Mouse (Mus musculus): ENCODE data around the gene Acot11. TPM values are rescaled to one million over a fixed set of nuclear protein-coding genes. Genes with fewer than 3 reads are reported as not detected.
A peak's percentile ranks its signal among the peaks of the same experiment; 100 is the strongest.
"Not testable (repeated sequence)": the region's sequence is repeated elsewhere in the genome, so short reads cannot be mapped to it uniquely, and the experiment has no call there.

The Acot11 gene
- total RNA-seq, 2 experiments from 2014 or later = 19.4 to 21.1 TPM

GRCm38 (mm10) chr4:106783137-106783536 is 21.7 kb downstream of the Acot11 start:
- no peak for DNase-seq (ENCODE audit: low spot score in 2 of 2)

- peak in 1 of 2 experiments; percentile 53 for DNase-seq (ENCODE audit: low spot score in 2 of 2)
Measured at GRCm38 (mm10) chr4:106780045-106780444, 24.8 kb downstream of the Acot11 start.

- DNase-seq (ENCODE audit: low spot score in 2 of 2) = peak; percentile 81 to 86
Measured at GRCm38 (mm10) chr4:106778116-106778788, 26.5 kb downstream of the Acot11 start.

GRCm38 (mm10) chr4:106776998-106777397 is 27.8 kb downstream of the Acot11 start:
- peak; percentile 52 to 58 for DNase-seq (ENCODE audit: low spot score in 2 of 2)

- DNase-seq (ENCODE audit: low spot score in 2 of 2) = not testable (repeated sequence)
Measured at GRCm38 (mm10) chr4:106775767-106776166, 29.0 kb downstream of the Acot11 start.

GRCm38 (mm10) chr4:106772558-106772957 is 32.2 kb downstream of the Acot11 start:
- no peak for DNase-seq (ENCODE audit: low spot score in 2 of 2)

- DNase-seq (ENCODE audit: low spot score in 2 of 2) = no peak
Measured at GRCm38 (mm10) chr4:106769306-106769705, 35.5 kb downstream of the Acot11 start.

- no peak for DNase-seq (ENCODE audit: low spot score in 2 of 2)
Measured at GRCm38 (mm10) chr4:106764166-106764565, 40.6 kb downstream of the Acot11 start.

- DNase-seq (ENCODE audit: low spot score in 2 of 2) = no peak
Measured at GRCm38 (mm10) chr4:106751726-106752125, 53.1 kb downstream of the Acot11 start.

- peak; percentile 77 to 79 for DNase-seq (ENCODE audit: low spot score in 2 of 2)
Measured at GRCm38 (mm10) chr4:106749699-106750098, 55.1 kb downstream of the Acot11 start.

- DNase-seq (ENCODE audit: low spot score in 2 of 2) = no peak
Measured at GRCm38 (mm10) chr4:106747001-106747580, 57.7 kb downstream of the Acot11 start.

GRCm38 (mm10) chr4:106745862-106746261 is 58.9 kb downstream of the Acot11 start:
- no peak for DNase-seq (ENCODE audit: low spot score in 2 of 2)

- no peak for DNase-seq (ENCODE audit: low spot score in 2 of 2)
Measured at GRCm38 (mm10) chr4:106737904-106738303, 66.9 kb downstream of the Acot11 start.

- not testable (repeated sequence) for DNase-seq (ENCODE audit: low spot score in 2 of 2)
Measured at GRCm38 (mm10) chr4:106736884-106737283, 67.9 kb downstream of the Acot11 start.

- no peak for DNase-seq (ENCODE audit: low spot score in 2 of 2)
Measured at GRCm38 (mm10) chr4:106733636-106734035, 71.2 kb downstream of the Acot11 start, which contains the start of gene Fam151a. Gene Fam151a, plus strand, starts transcription at chr4:106733889.

GRCm38 (mm10) chr4:106730814-106731213 is 74.0 kb downstream of the Acot11 start, which contains the start of gene Mroh7:
Gene Mroh7, minus strand, starts transcription at chr4:106730925.
- DNase-seq (ENCODE audit: low spot score in 2 of 2) = no peak

GRCm38 (mm10) chr4:106720631-106721030 is 84.2 kb downstream of the Acot11 start:
- DNase-seq (ENCODE audit: low spot score in 2 of 2) = no peak

GRCm38 (mm10) chr4:106713622-106714021 is 91.2 kb downstream of the Acot11 start:
- DNase-seq (ENCODE audit: low spot score in 2 of 2) = no peak

GRCm38 (mm10) chr4:106708408-106708807 is 96.4 kb downstream of the Acot11 start:
- DNase-seq (ENCODE audit: low spot score in 2 of 2) = peak; percentile 91 to 92

- DNase-seq (ENCODE audit: low spot score in 2 of 2) = peak in 1 of 2 experiments; percentile 13
Measured at GRCm38 (mm10) chr4:106707957-106708356, 96.8 kb downstream of the Acot11 start.

GRCm38 (mm10) chr4:106705096-106705665 is 99.6 kb downstream of the Acot11 start:
- DNase-seq (ENCODE audit: low spot score in 2 of 2) = peak; percentile 23 to 41

GRCm38 (mm10) chr4:106704416-106704815 is 100.4 kb downstream of the Acot11 start:
- peak; percentile 56 to 60 for DNase-seq (ENCODE audit: low spot score in 2 of 2)

Measured in layer of hippocampus, postnatal 10 days (tissue).